Mouse (Mus musculus): ENCODE data around the gene Csnk1e. TPM values are rescaled to one million over a fixed set of nuclear protein-coding genes. Genes with fewer than 3 reads are reported as not detected.
"Not testable (repeated sequence)": the region's sequence is repeated elsewhere in the genome, so short reads cannot be mapped to it uniquely, and the experiment has no call there.

Csnk1e gene
- total RNA-seq (2022): 100 to 1,000 TPM; 146 to 162 (median 152) TPM

DNA sequence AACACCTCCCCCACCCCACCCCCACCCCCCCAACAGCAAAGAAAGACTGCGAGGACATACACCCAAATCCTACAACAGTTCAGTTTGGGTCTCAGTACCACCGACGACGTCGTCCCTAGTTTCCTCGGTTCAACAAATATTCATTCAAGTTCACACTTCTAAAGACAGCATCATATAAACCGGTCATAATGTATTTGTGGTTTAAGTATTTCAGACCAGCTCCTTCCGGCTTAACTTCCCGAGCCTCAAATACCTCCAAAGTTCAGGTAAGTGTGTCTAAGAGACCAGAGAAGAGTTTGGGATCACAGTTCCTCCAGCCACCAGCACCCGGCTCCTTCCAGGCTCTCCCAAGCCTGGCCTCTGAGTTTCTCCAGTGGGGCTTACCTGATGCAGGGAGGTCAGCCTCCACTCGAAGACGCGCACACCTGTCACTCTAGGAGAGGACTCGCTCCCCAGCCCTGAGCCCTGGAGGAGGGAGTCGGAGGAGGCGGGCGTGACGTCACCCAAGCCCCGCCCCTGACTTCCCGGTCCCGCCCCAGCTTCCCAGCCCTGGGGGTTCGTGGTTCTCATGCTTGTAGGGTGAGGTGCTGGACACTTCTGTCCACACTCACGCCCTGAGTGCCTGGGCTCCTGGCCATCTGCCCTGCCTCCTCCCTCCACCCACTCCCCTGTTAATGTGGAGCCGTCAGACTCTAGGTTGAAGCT is at the start of gene Csnk1e:
TSS of gene Csnk1e (minus strand) at position 461 of the 705 bp plus-strand sequence.
- DNase-seq (ENCODE audit: low spot score in 2 of 2): no peak

DNA sequence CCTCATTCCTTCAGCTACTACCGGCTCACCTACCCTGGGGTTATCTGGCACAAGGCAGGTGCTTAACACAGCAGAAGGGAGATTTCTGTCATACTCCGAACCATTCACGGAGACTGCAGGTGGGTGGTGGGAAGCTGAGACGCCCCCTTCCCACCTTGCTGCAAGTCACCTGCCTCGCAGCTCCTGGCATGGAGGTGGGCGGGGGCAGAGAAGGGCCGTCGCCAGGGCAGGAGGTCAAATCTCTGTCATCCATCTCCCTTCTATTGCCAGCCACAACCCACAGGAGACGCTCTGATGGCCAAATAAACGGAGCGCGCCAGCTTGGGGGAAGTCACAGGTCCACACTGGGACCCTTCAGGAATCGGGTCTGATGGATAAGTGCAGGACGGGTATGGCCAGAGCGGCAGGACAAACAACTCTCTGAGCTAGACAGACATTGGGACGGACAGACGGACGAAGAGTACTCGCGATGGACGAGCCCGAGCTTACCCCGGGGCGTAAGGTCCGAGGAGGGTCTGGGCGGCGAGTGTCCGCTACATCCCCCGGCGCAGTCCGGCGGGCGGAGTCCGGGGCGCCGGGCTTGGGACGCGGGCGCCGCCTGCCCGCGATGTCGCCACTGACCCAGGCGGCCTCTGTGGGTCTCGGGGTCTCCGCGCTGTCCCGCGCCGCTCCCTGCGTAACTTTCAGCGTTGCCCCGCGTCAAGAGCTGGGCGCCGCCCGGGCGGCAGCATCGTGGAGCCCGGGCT is 49.5 kb upstream of the Csnk1e start, which contains the start of gene Kcnj4:
TSS of gene Kcnj4 (minus strand) at position 535 of the 746 bp plus-strand sequence.
- no peak for DNase-seq (ENCODE audit: low spot score in 2 of 2)

DNA sequence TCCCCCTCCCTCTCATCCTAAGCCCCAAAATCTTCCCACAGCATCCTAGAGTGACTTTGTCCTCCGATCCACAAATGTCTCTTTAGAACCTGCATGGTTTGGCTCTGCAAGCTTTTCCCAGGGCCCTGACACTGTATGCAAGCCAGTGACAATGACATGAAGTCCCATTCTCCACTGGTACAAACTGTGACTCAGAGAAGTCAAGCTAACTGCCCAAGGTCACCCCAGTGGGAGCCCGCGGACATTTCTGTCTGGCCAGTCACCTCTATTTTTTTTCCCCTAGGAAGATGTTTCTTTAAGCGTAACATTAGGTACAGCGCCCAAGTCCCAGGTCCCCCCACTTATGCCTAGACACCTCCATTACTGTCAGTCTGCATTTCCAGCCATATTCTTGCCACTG is 48.1 kb upstream of the Csnk1e start:
- no peak for DNase-seq (ENCODE audit: low spot score in 2 of 2)

DNA sequence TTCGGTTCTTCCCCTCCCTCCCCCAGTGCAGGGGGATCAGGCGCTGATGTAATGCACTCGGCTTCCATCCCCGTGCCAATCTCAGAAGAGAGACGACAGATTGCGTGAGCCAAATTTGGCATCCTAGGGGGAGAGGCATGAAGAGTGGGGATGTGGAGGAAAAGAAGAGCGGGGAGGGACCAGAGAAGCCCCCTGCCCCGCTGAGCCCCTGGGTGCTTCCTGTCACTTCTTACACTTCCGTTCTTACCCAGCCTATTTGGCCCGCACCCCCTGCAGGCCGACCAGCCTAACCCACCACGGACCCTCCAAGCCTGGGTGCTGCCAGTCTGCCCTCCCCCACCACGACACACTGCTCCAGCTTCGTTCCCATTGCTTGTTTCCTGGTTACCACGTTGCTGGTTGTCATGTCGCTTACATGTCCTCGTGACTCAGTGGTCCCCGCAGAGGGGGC is 47.5 kb upstream of the Csnk1e start:
- DNase-seq (ENCODE audit: low spot score in 2 of 2): peak in 1 of 2 experiments; percentile 68

DNA sequence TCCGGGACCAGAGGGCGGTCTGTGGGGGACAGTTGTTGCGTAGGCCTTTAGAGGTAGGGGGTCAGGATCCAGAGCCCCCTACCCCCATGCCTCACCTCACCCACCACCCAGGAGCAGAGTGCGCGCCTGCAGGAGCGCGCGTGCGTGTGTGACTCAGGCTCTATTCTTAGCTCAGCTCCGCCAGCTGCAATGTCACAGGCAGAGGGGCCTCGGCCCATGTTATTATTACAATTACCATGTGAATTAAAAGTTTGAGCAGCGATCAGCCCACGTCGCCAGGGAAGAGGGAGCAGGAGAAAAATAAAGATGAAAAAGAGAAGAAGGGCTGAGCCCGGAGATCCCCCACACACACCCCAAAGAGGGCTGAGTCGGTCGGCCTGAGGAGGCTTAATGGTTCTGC is 44.7 kb upstream of the Csnk1e start:
- no peak for DNase-seq (ENCODE audit: low spot score in 2 of 2)

DNA sequence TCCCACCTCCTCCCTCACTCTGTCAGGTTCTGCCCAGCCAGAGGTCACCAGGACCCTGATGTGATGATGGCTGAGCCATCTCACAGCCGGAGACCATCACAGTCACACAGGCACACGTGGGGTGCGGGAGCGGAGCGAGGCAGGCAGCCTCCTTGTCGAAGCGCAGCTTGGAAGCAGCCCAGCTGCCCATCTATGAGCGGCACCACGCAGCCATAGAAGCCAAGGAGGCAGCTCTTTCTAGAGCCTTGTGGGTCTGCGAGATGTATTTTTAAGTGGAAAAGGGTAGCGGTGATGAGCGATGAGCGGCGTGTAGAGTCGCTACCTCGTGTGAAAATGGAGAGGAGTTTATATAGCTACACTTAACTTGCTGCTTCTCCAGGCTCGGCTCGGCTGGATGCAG is 38.2 kb upstream of the Csnk1e start:
- peak in 1 of 2 experiments; percentile 60 for DNase-seq (ENCODE audit: low spot score in 2 of 2)

DNA sequence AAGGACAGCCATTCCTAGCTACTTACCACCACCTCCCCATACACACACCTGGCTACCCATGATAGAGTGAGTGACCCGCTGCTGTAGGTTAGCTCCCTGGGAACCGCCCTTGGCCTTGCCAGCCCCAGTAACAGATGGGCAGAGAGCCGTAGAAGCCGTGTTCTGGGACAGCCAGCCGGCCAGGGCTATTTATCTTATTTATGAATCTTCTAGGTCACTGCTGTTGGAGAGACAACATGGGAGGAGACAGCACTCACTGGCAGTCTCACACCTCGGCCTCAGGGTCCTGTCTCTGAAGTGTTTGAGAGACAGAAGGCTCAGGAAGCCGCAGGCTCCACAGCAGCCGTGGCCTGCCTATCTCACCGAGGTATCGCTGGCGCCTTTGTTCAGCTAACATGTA is 34.1 kb upstream of the Csnk1e start:
- no peak for DNase-seq (ENCODE audit: low spot score in 2 of 2)

DNA sequence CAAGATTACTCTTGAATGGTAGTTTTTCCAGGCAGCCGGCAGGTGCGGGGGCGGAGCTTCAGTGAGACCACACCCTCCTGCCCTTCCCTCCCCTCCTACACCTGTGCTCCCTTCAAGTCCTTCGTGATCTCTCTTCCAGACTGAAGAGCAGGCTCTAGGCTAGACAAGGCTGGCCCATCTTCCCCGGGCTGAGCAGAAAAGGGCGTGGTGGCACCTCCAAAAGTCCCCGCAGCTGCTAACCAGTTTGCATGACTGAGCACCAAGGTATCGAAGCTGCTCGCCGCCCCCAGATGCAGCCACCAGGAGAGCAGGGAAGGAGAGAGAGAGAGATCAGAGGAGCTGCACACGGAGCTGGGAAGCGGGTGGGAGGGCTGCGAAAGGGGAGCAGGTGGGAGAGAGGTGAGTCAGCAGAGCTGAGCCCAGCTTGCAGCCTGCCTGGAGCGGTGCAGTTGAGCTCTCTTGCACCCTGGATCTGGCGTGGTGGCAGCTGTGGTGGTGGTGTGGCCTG is 25.9 kb upstream of the Csnk1e start:
- peak in 1 of 2 experiments; percentile 86 for DNase-seq (ENCODE audit: low spot score in 2 of 2)

DNA sequence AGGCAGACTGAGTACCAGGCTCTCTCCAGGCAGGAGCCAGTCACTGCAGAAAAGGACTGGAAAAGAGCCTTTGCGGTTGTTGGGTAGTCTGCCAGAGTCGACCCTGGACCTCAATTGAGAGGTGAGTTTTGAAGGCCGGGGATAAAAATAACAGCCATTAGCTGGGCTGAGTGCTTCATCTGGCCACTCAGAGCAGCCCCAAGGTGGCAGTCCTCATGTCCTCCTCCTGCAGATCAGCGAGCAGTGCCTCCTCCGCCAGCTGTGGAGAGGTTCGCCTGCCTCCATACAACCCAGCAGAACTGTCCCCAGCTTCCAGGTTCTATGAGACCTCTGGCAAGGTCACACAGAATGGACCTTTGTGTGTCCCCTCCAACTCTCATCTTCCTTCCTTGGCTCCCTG is 21.9 kb upstream of the Csnk1e start:
- DNase-seq (ENCODE audit: low spot score in 2 of 2): no peak

DNA sequence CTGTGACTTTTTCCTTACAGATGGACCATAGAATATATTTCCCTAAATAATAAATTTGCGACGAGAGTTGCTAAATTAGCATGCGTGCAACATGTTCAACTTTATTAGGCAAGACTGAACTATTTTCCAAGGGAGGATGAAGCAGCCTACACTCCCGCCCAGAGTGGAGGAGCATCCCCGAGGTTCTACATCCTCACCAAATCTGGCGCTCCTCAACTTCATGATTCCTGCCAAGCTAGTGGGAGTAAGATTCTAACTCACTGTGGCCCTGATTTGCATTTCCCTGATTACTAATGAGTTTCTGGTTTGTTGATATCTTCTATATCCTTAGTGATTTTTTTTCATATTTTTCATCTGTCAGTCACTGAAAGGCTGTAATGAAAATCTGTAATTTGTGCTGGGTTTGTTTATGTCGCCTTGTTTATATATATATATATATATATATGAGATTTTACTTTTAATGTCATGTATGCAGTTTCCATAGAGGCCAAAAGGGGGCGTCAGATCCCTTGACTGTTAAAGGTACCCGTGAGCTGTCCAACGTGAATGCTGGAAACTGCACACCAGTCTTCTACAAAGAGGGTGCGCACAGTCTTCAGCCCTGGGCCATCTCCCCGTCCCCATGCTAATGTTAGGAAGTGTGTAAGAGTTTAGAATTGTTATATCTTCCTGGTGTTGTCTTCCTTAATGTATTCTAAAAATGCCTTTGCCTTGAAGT is 18.4 kb upstream of the Csnk1e start:
- DNase-seq (ENCODE audit: low spot score in 2 of 2): no peak

DNA sequence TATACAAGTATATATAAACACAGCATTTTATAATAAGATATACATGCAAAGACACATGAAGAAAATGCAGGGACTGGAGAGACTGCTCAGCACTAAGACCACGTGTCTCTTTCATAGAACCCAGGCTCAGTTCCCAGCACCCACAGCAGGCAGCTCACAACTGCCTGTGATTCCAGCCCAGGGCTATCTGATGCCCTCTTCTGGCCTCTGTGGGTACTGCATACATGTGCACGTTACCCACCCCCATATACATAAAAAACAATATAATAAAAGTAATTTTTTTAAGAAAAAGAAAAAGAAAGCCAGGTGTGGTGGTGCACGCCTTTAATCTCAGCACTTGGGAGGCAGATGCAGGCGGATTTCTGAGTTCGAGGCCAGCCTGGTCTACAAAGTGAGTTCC is 17.7 kb upstream of the Csnk1e start:
- DNase-seq (ENCODE audit: low spot score in 2 of 2): no peak

DNA sequence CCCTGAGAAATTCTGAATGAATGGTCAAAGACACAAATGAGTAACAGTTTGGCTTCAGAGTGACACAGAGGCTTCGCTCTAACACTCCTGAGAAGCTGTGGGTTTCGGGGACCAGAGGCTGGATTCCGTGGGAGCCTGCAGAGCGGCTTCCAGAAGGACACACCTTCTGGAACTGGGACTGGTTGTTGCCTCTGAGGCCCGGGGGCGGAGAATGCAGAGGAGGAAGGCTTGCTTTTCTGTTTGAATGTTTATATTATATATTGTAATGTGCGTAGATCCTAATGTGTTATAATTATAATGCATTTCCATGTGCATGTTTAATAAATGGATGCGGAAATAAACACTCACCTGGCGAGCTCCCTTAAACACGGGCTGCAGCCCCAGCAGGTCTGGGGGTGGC is 15.7 kb upstream of the Csnk1e start:
- peak in 1 of 2 experiments; percentile 50 for DNase-seq (ENCODE audit: low spot score in 2 of 2)

DNA sequence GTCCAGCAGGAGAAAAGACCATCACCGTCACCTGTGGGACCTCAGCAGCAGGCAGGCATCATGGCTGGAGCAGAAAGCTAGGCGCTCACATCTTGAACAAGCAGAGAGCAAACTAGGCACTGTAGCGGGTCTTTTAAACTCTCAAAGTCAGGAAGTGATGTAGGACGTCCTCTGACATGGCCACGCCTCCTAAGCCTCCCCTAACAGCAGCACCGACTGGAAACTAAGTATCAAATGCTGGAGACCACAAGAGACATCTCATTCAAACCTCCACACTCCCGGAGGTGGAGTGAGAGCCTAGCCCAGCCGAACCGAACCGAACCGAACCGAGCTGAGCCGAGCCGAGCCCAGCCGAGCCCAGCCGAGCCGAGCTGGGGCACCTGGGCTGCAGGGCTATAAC is 15.2 kb upstream of the Csnk1e start:
- no peak for DNase-seq (ENCODE audit: low spot score in 2 of 2)

DNA sequence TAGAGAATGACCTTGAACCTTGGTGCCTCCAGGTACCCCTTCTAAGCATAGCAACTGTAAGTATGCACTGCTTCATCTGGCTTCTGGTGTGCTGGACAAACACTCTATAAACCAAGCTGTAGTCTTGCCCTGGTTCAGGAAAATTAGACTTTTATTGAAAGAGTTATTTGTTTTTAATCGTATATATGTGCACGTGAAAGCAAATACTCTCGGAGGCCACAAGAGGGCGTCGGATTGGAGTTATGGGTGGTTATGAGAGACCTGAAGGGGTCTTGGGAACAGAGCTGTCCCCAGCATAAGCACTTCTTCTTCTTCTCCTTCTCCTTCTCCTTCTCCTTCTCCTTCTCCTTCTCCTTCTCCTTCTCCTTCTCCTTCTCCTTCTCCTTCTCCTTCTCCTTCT is 14.2 kb upstream of the Csnk1e start:
- DNase-seq (ENCODE audit: low spot score in 2 of 2): no peak

DNA sequence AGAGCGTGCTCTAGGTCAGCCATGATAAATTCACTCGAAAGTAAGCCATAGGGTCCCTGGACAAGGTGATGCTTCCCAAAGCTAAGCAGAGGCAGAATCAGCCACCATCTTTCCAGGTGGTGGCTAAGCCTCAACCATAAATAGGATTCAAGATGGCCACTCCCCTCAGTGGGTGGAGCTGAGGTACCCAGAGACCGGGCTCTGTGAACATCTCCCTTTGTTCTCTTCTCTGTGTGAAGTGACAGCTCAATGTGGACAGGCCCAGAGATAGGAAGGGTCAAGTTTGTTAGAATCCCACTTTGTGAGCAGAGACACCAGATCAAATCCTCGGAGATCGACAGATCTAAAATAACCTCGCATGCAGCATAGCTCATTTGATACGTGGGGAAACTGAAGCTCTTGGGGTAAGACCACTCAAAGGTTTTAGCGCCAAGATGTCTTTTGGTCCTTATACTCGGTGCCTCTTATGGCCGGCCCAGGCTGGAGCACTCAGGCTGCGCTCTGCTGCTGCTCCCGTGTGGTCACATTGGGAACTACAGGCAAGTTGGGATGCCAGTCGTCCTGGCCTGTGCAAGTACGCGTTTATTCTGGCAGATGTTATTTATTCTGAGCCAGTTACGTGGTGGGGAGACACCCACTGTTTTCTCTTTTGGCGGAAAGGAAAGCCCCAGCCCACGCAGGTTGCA is 11.4 kb upstream of the Csnk1e start:
- peak; percentile 65 to 90 for DNase-seq (ENCODE audit: low spot score in 2 of 2)

DNA sequence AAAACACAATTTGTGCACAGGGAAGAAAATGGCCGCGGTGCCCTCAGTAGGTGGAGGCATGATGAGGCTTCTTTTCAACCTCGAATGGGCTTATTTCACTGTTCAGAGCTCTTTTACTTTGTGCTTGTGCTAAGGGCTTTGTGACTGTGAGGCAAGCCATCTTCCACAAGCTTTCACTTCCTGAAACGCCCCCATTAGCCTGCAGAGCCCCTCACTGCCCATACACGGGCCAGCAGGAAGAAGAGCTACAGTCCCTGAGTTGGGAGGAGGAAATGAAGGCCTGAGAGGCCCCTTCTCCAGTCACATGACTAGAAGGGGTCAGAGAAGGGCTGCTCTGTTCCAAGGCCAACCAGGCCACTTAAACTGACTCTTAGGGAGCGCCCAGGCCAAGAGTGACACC is 1.2 kb upstream of the Csnk1e start:
- DNase-seq (ENCODE audit: low spot score in 2 of 2): no peak

DNA sequence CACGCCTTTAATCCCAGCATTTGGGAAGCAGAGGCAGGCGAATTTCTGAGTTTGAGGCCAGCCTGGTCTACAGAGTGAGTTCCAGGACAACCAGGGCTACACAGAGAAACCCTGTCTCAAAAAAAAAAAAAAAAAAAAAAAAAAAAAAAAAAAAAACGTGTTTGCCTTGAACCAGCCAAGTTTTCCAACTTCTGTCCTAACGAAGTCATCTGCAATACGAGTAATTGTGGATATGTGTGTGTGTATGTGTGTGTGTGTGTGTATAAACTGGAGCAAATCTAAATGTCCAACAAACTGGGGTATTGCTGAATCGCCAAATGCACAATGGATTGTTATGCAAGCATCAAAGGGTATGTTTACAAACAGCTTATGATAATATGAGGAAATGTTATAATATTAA is 738 bp upstream of the Csnk1e start:
- not testable (repeated sequence) for DNase-seq (ENCODE audit: low spot score in 2 of 2)

DNA sequence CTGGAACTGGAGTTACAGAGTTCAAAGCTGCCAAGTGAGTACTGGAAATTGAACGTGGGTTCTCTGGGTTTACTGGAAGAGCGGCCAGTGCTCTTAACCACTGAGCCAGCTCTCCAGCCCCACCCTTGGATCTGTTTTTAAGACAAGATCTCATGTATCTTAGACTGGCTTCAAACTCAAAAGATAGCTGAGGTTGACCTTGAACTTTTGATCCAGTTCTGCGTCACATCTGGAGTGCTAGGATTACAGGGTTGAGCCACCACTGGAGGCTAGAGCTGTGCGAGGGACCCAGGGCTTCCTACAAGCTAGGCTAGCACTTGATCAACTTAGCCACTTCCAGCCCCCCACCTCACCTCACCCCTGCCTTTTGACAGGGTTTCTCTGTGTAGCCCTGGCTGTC is 1.5 kb downstream of the Csnk1e start:
- DNase-seq (ENCODE audit: low spot score in 2 of 2): no peak

DNA sequence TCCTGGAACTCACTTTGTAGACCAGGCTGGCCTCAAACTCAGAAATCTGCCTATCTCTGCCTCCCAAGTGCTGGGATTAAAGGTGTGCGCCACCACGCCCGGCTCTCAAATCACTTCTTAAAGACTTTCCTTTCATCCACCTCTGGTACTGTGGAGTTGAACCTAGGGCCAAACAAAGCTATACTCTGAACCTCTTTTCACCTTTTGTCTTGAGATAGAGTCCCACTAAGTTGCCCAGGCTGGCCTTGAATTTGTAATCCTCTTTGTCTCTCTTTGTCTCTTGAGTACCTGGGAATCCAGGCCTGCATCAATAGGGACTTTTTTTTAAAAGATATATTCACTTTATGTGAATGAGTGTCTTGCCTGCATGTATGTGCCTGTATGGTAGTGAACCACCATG is 7.3 kb downstream of the Csnk1e start:
- no peak for DNase-seq (ENCODE audit: low spot score in 2 of 2)

DNA sequence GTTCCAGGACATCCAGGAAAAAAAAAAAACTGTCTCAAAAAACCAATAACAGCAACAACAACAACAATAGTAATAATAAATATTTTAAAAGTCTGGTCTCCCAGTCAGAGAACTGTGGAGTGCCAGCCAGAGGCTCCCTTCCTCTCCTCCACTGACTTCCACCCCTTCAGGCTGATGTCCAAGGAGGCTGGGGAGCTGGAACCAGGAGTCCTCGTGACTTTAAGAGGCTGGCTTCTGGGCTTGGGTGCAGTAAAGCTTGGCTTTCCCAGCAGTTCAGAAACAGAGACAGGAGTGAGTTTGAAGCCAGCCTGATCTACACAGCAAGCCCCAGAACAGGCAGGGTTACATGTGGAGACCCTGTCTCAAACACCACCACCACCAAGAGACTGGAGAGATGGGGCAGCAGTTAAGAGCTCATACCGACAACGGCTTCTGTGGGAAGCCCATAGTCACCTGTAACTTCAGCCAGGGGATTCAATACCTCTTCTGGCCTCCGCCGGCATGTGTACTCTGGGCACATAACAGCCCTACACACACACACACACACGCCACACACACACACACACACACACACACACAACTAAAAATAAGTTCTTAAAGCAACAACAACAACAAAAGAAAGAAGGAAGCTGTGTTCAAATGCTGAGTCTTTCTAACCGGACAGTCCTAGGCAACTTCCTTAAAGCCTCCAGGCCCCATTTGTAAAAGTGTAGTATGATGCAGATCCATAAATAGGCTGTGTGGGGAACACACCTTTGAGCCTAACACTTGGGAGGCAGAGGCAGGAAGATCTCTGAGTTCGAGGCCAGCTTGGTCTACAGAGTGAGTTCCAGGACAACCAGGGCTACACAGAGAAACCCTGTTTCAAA is 9.3 kb downstream of the Csnk1e start:
- DNase-seq (ENCODE audit: low spot score in 2 of 2): no peak
